Mouse (Mus musculus): Measurements from ENCODE around the gene Mgat4b. TPM values are rescaled to one million over a fixed set of nuclear protein-coding genes. Genes with fewer than 3 reads are reported as not detected.

Mgat4b gene
- polyA plus RNA-seq, 1 experiment from 2014 or later, result 18.7 TPM

DNA sequence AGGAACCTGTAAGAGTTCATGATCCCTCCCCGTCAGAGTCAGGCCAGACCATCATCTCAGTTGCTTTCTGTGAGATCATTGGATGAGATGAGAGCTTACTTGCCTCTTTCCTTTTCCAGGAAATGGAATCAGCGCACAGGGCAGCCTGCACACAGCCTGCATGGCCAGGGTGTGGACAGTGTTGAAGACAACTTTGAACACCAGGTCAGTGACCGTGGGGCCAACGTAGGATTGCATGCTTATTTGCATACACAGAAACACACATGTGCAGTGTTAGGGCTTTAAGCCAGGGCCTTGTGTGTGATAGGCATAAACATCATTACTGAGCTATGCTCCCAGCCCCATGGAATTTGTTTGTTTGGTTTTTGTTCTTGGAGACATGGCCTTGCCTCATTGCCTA lies 13.2 kb upstream of the Mgat4b start:
- Histone ChIP-seq H3K4me2 (no peak overlapping the region), H3K9me3 (ENCODE audit: control insufficient read depth, low read length) (no peaks in the 10 kb centered on the region), H3K4me3 (ENCODE audit: low read depth, low read length) (no peak overlapping the region), H3K9ac (ENCODE audit: low read length) (no peak overlapping the region), H3K4me1 (ENCODE audit: control insufficient read depth, insufficient read depth, low read length) (no peaks in the 10 kb centered on the region), H3K27me3 (ENCODE audit: control insufficient read depth, insufficient read depth, low read length) (no peaks in the 10 kb centered on the region), H3K36me3 (ENCODE audit: control insufficient read depth, insufficient read depth, low read length) (peaks cover 24% of the 10 kb centered on the region), H3K27ac (ENCODE audit: low read depth, low read length) (no peak overlapping the region)
- WGBS, result 93% methylated on average over 4 of the region's 4 CpGs
- ATAC-seq (ENCODE audit: low FRiP score) (no peak), DNase-seq (ENCODE audit: low spot score, missing footprints) (no peak)

DNA sequence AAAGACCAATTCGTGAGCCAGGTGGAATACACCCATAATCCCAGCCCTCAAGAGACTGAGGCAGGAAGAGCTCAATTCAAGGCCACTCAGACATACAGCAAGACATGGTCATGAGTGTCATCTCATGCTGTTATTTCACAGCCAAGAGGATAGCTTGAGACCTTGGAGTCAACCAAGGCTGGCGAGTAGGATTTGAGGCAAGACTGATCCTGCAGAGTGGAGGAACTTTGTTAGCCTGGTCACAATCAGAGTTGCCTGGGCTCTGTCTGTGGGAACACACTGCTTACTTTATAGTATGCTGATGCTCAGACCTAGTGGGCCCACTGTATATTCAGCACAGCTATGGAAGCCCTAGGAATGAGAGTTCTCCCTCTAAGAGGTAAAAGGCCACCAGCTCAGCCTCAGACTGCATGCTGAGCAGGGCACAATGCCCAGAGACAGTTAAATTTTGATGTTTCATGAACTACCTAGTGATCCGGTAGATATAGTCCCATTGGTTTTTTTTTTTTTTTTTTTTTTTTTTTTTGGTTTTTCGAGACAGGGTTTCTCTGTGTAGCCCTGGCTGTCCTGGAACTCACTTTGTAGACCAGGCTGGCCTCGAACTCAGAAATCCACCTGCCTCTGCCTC lies 12.4 kb upstream of the Mgat4b start:
- Histone ChIP-seq H3K9ac (ENCODE audit: low read length) (no peak overlapping the region), H3K4me3 (ENCODE audit: low read depth, low read length) (no peak overlapping the region), H3K27ac (ENCODE audit: low read depth, low read length) (no peak overlapping the region), H3K9me3 (ENCODE audit: control insufficient read depth, low read length) (no peaks in the 10 kb centered on the region), H3K4me1 (ENCODE audit: control insufficient read depth, insufficient read depth, low read length) (no peaks in the 10 kb centered on the region), H3K27me3 (ENCODE audit: control insufficient read depth, insufficient read depth, low read length) (no peaks in the 10 kb centered on the region), H3K36me3 (ENCODE audit: control insufficient read depth, insufficient read depth, low read length) (peaks cover 29% of the 10 kb centered on the region), H3K4me2 (no peak overlapping the region)
- DNase-seq (ENCODE audit: low spot score, missing footprints) (no peak), ATAC-seq (ENCODE audit: low FRiP score) (no peak)
- WGBS, result 85% methylated on average over 4 of the region's 5 CpGs

GRCm38 (mm10) chr11:50198916-50199315 lies 11.8 kb upstream of the Mgat4b start:
- Histone ChIP-seq H3K36me3 (ENCODE audit: control insufficient read depth, insufficient read depth, low read length) (peaks cover 29% of the 10 kb centered on the region), H3K27ac (ENCODE audit: low read depth, low read length) (no peak overlapping the region), H3K4me3 (ENCODE audit: low read depth, low read length) (no peak overlapping the region), H3K4me1 (ENCODE audit: control insufficient read depth, insufficient read depth, low read length) (no peaks in the 10 kb centered on the region), H3K27me3 (ENCODE audit: control insufficient read depth, insufficient read depth, low read length) (no peaks in the 10 kb centered on the region), H3K9ac (ENCODE audit: low read length) (no peak overlapping the region), H3K9me3 (ENCODE audit: control insufficient read depth, low read length) (no peaks in the 10 kb centered on the region), H3K4me2 (no peak overlapping the region)
- ATAC-seq (ENCODE audit: low FRiP score) (no peak), DNase-seq (ENCODE audit: low spot score, missing footprints) (no peak)
- WGBS, result 90% methylated on average over 2 of the region's 2 CpGs

DNA sequence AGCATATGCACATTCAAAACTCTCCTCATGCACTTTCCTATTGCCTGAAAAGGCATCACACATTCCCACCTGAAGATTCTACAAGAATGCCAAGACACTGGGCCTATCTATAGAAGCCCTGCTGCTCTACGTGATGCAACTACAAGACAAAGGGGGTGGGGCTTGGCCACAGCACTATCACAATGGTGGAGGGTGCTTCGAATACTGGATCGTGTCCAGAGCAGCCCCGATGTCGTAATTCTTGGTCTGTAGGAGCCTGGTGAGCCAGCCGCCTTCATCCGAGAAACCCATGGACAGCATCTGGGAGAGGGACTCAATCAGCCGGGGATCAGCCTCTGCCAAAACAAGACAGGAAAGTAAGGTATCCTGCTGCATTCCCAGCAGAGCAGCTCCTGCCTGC lies 10.1 kb upstream of the Mgat4b start:
- Histone ChIP-seq H3K9me3 (ENCODE audit: control insufficient read depth, low read length) (no peaks in the 10 kb centered on the region), H3K4me1 (ENCODE audit: control insufficient read depth, insufficient read depth, low read length) (no peaks in the 10 kb centered on the region), H3K36me3 (ENCODE audit: control insufficient read depth, insufficient read depth, low read length) (peaks cover 29% of the 10 kb centered on the region), H3K4me2 (no peak overlapping the region), H3K27ac (ENCODE audit: low read depth, low read length) (no peak overlapping the region), H3K9ac (ENCODE audit: low read length) (no peak overlapping the region), H3K4me3 (ENCODE audit: low read depth, low read length) (no peak overlapping the region), H3K27me3 (ENCODE audit: control insufficient read depth, insufficient read depth, low read length) (no peaks in the 10 kb centered on the region)
- DNase-seq (ENCODE audit: low spot score, missing footprints) (no peak), ATAC-seq (ENCODE audit: low FRiP score) (no peak)
- WGBS, result 89% methylated on average over 8 of the region's 8 CpGs

DNA sequence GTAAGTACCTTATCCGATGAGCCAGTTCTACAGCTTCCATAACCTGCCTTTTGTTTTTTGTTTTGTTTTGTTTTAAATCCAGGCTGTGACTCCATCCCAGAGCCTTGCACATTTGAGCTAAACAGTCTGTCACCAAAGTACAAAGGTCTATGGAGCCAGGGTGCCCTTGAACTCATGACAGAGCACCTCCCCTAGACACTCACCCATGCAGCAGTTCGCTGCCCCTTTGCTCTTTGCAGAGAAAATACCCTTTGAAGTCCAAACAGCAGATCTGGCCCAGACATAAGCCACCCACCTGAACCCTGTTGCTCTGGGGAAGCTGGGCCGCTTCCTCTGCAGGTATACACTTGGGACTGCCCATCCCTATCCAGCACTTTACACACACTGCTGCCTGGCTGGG lies 9.1 kb upstream of the Mgat4b start:
- Histone ChIP-seq H3K4me1 (ENCODE audit: control insufficient read depth, insufficient read depth, low read length) (no peaks in the 10 kb centered on the region), H3K4me2 (no peak overlapping the region), H3K27ac (ENCODE audit: low read depth, low read length) (no peak overlapping the region), H3K36me3 (ENCODE audit: control insufficient read depth, insufficient read depth, low read length) (peaks cover 29% of the 10 kb centered on the region), H3K4me3 (ENCODE audit: low read depth, low read length) (no peak overlapping the region), H3K9ac (ENCODE audit: low read length) (no peak overlapping the region), H3K27me3 (ENCODE audit: control insufficient read depth, insufficient read depth, low read length) (no peaks in the 10 kb centered on the region), H3K9me3 (ENCODE audit: control insufficient read depth, low read length) (no peaks in the 10 kb centered on the region)
- 94% methylated on average over 3 of the region's 3 CpGs for WGBS
- DNase-seq (ENCODE audit: low spot score, missing footprints), result no peak
- ATAC-seq (ENCODE audit: low FRiP score), result no peak

- no peaks in the 10 kb centered on the region for H3K27me3 ChIP-seq (ENCODE audit: control insufficient read depth, insufficient read depth, low read length)
- no peak overlapping the region for H3K4me2 ChIP-seq
- no peaks in the 10 kb centered on the region for H3K9me3 ChIP-seq (ENCODE audit: control insufficient read depth, low read length)
- DNase-seq (ENCODE audit: low spot score, missing footprints) (no peak), ATAC-seq (ENCODE audit: low FRiP score) (no peak)
- H3K4me1 ChIP-seq (ENCODE audit: control insufficient read depth, insufficient read depth, low read length), result no peaks in the 10 kb centered on the region
- H3K27ac ChIP-seq (ENCODE audit: low read depth, low read length), result no peak overlapping the region
- H3K36me3 ChIP-seq (ENCODE audit: control insufficient read depth, insufficient read depth, low read length), result peaks cover 35% of the 10 kb centered on the region
- WGBS, result 94% methylated on average over 9 of the region's 9 CpGs
- no peak overlapping the region for H3K4me3 ChIP-seq (ENCODE audit: low read depth, low read length)
- H3K9ac ChIP-seq (ENCODE audit: low read length), result no peak overlapping the region
These were observed 7.3 kb upstream of the Mgat4b start for GRCm38 (mm10) chr11:50203302-50203827.

- H3K4me3 ChIP-seq (ENCODE audit: low read depth, low read length), result no peak overlapping the region
- ATAC-seq (ENCODE audit: low FRiP score), result no peak
- WGBS, result 89% methylated on average over 3 of the region's 3 CpGs
These were observed 5.3 kb upstream of the Mgat4b start for GRCm38 (mm10) chr11:50205434-50205833.

GRCm38 (mm10) chr11:50206037-50206436 lies 4.7 kb upstream of the Mgat4b start:
- WGBS, result 90% methylated on average over 2 of the region's 2 CpGs
- Histone ChIP-seq H3K9ac (ENCODE audit: low read length) (no peak overlapping the region), H3K9me3 (ENCODE audit: control insufficient read depth, low read length) (no peaks in the 10 kb centered on the region), H3K4me3 (ENCODE audit: low read depth, low read length) (no peak overlapping the region), H3K36me3 (ENCODE audit: control insufficient read depth, insufficient read depth, low read length) (peaks cover 21% of the 10 kb centered on the region), H3K4me2 (no peak overlapping the region), H3K27me3 (ENCODE audit: control insufficient read depth, insufficient read depth, low read length) (no peaks in the 10 kb centered on the region), H3K27ac (ENCODE audit: low read depth, low read length) (no peak overlapping the region), H3K4me1 (ENCODE audit: control insufficient read depth, insufficient read depth, low read length) (peaks cover 7% of the 10 kb centered on the region)
- ATAC-seq (ENCODE audit: low FRiP score) (no peak), DNase-seq (ENCODE audit: low spot score, missing footprints) (no peak)

More at GRCm38 (mm10) chr11:50205434-50205833, 5.3 kb upstream of the Mgat4b start:
- Histone ChIP-seq H3K27me3 (ENCODE audit: control insufficient read depth, insufficient read depth, low read length) (no peaks in the 10 kb centered on the region), H3K36me3 (ENCODE audit: control insufficient read depth, insufficient read depth, low read length) (peaks cover 24% of the 10 kb centered on the region), H3K9me3 (ENCODE audit: control insufficient read depth, low read length) (no peaks in the 10 kb centered on the region), H3K4me2 (no peak overlapping the region), H3K27ac (ENCODE audit: low read depth, low read length) (no peak overlapping the region), H3K9ac (ENCODE audit: low read length) (no peak overlapping the region), H3K4me1 (ENCODE audit: control insufficient read depth, insufficient read depth, low read length) (peaks cover 5% of the 10 kb centered on the region; the same call in 1 of the 2 replicates)
- no peak for DNase-seq (ENCODE audit: low spot score, missing footprints)

DNA sequence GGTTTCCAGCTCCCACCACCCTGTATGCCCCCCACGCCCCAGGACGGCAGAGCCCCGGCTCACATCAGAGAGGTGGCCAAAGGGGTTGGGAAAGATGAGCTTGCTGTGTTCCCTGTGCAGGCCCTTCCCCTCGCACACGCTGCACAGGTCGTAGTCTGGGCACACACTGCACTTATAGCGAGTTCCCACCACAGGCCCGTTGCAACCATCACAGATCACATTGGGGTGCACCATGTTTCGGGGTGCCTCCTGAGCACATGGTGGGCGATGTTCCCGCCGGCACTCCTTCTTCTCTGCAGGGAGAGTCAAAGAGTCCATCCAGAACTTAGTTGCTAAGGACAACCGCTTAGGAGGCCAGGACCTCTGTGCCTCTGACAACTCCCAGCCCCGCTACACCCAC lies 3.3 kb upstream of the Mgat4b start:
- Histone ChIP-seq H3K36me3 (ENCODE audit: control insufficient read depth, insufficient read depth, low read length) (peaks cover 13% of the 10 kb centered on the region), H3K4me3 (ENCODE audit: low read depth, low read length) (no peak overlapping the region), H3K9me3 (ENCODE audit: control insufficient read depth, low read length) (no peaks in the 10 kb centered on the region), H3K4me1 (ENCODE audit: control insufficient read depth, insufficient read depth, low read length) (peaks cover 9% of the 10 kb centered on the region), H3K4me2 (no peak overlapping the region), H3K27me3 (ENCODE audit: control insufficient read depth, insufficient read depth, low read length) (no peaks in the 10 kb centered on the region), H3K27ac (ENCODE audit: low read depth, low read length) (no peak overlapping the region), H3K9ac (ENCODE audit: low read length) (no peak overlapping the region)
- ATAC-seq (ENCODE audit: low FRiP score), result no peak
- 95% methylated on average over 14 of the region's 14 CpGs for WGBS
- no peak for DNase-seq (ENCODE audit: low spot score, missing footprints)
